Mouse (Mus musculus): ENCODE measurements around the gene Trip6. TPM values are rescaled to one million over a fixed set of nuclear protein-coding genes. Genes with fewer than 3 reads are reported as not detected.

Gene Trip6
- polyA plus RNA-seq (2017; shearing (Covaris generic)), result 1 to 10 TPM; 4.1 to 5.2 TPM

DNA sequence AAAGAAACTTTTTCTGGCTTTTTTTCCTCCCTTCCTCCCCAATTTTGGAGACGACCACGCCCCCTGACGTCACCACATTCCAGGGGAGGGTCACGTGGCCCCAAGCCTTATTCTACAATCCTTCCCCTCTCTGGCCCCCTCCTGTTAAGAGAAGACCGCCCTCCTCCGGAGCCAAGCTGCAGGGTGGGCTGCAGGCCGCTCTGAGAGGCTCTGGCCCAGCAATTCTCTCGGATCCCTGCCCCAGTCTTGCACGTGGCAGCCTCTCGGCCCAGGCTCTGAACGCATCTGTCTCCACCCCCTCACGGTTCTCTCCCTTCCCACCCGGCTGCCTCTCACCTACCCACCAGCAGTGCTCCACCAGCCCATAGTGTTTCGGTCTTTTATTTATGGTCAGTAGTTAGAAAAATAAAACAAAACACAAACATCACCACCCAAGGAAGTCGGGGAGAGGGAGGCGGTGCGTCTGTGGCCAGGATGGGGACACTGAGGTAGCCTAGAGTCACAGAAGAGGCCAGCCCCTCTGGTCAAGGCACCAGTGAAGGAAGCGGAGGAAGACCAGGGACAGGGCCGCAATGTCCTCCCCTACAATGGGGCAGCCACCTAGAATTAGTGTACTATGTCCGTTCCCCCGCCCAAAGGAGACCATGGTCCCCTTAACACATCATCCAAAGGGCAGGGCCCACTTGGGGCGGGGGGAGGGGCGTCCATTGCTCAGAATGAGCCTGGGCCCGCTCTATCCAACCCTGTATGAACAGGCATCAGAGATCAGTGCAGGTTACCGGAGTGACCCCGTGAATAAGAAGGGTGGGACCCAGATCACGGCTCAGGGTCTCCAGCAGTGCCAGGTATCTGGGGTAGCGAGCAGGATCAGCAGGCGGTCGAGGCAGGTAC is at the start of gene Trip6:
TSS of gene Trip6 (minus strand) at position 212 of the 891 bp plus-strand sequence.

DNA sequence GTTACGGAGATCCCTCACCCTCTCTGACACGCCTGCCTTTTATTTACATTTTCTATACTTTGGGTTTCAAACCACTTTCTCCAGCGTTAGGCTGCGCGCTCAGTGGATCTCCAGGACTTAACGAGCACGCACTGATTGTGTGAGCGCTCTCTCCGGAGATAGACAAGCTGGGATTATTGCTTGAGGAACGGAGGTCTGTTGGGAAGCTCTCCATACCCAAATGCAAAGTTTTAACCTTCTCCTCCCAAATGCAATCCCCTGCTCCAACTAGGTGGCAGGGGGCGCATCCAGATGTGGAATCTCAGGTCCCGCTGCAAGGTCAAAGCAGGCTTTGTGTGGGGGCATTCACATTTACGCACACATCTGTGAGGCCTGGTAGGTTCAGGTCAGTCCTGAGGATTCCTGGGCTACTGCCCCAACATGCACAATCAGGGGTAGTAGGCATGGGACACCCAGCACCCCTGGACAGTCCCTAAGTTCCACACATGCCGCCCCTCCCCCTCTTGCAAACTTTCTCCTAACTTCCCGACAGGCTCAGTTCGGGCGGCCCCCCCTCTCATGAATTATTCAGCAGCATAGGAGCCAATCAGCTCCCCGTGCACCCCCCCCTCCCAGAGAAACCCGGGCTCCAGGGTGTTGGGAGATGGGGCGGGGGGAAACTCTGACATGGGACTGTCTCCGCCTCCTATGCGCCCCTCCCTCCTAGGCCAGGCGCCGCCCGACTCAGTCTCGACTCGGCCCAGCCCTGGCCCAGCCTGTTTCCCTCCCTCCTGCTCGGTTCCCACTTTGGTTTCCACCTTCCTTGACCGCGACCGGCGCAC is 35.4 kb upstream of the Trip6 start, which contains the start of gene Ephb4:
TSS of gene Ephb4 (plus strand) at position 726 of the 821 bp plus-strand sequence.

DNA sequence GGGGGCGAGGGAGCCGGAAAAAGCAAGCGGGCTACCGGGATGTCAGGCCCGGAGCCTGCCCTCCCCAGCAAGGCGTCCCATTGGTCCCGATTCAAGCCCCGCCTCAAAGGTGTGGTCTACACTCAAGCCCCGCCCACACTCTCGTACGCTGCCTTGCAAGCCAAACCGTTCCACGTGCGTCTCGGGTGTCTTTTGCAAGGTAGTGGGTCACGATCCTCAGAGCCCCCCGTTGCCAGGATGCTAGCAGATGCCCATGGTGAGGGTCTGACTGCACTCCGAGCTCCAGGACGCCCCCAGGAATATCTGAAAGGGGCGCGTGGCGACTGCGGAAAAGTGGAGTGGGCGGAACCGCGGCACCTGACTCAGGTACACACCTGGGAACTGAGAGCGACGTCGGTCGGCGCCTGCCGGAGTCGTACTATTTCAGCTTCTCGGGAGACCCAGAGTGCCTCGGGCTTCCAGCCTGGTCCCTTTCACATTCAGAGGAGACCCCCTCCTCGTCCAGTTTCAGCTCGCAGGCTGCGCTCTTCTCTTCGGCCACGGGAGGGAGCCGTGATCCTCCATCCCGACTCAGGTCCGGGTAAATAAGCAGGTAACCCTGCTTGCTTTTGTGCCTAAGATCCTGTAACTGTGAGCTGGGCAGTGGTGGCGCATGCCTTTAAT is 19.4 kb upstream of the Trip6 start, which contains the start of gene Slc12a9:
TSS of gene Slc12a9 (minus strand) at position 86 of the 663 bp plus-strand sequence.

DNA sequence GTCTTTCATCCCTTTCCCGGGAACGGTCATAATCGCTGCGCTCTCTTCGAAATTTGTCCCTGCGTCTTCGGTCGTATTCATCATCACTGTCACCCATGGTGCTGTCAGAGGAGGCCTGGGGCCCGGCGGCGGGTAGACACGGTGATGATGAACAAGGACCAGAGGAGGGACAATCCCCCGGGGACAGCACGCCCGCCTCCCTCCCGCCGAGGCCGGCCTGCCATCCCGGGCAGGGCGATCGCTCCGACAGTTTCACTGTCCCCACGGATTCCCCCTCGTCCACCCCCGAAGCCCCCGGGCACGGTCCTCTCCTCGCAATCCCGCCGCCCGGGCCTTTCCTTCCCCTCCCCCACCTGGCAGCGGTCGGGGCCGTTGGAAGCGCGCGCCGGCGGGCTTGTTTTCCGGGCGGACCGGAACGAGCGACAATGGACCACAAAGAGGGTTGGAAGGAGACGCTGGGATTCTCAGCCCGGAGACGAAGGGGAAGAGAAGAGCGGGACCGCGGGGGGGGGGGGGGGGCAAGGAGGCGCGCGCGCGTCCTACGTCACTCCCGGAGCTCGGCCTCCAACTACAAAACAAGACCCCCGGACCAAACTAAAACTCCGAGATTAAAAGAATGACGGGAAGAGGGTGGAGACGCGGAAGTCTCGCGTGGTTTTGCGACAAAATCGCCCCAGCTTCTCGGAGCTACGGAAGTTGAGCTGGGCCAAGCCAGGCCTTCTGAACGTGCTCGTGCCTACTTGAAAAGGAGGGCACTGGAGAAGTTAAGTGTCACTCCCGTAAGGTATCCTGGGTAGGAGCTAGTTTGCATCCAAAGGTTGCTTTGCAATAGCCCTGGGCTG is 6.9 kb downstream of the Trip6 start, which contains the start of gene Srrt:
TSS of gene Srrt (minus strand) at position 604 of the 842 bp plus-strand sequence.

DNA sequence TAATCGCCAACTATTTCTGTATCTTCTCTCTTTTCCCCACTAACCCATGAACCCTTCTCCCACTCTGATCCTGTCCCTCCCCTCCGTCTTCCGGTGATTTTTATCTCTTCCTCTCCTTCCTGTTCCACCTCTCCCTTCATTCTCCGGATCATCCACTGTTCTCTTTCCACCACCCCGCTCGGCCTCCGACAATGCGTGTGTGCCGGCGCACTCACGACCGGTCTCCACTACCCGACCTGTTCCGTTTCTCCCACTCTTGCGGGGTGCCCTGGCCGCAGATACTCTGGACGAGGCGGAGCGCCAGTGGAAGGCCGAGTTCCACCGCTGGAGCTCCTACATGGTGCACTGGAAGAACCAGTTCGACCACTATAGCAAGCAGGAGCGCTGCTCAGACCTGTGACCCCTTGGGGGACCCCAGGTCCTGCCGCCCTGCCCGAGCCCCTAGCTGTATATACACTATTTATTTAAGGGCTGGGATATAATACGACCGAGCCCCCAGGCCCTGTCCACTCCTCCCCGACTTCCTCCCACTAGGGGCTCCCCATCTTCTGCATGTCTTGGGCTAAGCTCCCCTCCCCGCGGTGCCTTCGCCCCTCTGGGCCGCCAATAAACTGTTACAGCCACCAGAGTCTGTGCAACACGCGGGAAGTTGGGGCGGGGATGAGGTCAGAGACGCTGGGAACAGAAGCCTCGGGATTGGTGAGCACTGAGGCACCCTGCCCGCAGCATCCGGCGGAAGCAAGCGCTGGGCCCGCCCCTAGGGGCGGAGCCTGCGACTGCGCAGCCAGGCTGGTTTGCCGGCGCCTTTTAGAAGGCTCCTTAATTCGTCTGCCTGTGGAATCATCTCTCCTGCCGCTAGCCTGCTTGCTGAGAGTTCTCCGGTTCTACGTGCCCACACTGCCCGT is 20.1 kb downstream of the Trip6 start, which contains the start of gene Ufsp1:
TSS of gene Ufsp1 (plus strand) at position 791 of the 905 bp plus-strand sequence.

DNA sequence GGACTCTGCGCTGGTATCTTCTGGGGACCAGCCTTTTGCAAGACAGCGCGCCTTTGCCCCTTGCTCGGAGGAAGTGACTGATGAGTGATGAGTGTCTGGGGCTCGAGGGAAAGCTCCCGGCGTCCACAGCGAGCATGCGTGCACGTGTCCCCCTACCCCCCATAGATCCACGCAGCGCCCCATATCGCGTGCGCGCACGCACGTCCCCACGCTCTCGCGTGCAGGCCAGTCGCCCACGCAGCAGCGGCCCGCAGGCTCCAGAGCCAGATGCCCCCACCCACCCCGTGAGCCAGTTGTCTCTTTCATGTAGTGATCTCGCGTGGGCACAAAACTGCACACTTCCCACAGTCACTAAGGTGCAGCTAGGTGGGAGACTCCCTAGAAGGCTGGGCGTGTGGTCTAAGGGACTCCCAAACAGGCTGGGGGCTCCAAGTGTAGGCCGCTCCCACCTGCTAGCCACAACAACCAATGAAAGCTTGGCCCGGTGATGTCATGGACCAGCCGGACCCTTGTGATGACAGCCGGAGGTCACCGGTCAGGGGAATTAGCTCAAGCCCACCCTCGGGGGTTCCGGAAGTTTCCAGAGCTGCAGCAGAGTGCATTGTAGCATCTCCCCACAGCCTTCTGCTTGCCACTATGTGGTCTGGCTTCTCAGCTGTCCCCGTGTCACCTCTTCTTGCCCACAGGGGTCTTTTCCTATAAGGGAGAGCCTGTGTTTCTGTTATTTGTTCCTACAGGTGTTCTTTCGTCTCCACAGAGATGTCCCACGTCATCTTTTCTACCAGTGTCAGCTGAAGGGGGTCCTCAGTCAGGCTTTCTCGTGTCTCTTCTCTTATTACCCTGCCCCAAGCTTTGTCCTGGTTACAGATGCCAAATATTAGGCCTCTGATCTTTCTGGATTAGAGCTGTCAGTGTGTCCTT is 26.9 kb downstream of the Trip6 start, which contains the start of gene Ache:
TSS of gene Ache (plus strand) at position 488 of the 921 bp plus-strand sequence.

Other genes with a start within 250 kb of the Trip6 start
- 1 to 10 TPM in 1 of 2 experiments, under 1 TPM in 1; 0.14 to 1.6 TPM for gene Serpine1, start 242.1 kb downstream of the Trip6 start, polyA plus RNA-seq (2017; shearing (Covaris generic))
- 10 to 100 TPM; 11.7 to 16.4 TPM for gene Trim56, start 198.2 kb downstream of the Trip6 start, polyA plus RNA-seq (2017; shearing (Covaris generic))
- under 1 TPM in 1 of 2 experiments, not detected in 1; 0.93 TPM for gene Muc3, start 165.1 kb downstream of the Trip6 start, polyA plus RNA-seq (2017; shearing (Covaris generic))
- 1 to 10 TPM; 1.5 to 1.9 TPM for gene Muc3a, start 102.0 kb downstream of the Trip6 start, polyA plus RNA-seq (2017; shearing (Covaris generic))
- under 1 TPM; 0.13 to 0.20 TPM for gene Ache, start 26.9 kb downstream of the Trip6 start, polyA plus RNA-seq (2017; shearing (Covaris generic))
- 1 to 10 TPM in 1 of 2 experiments, under 1 TPM in 1; 0.55 to 2.6 TPM for gene Ufsp1, start 19.8 kb downstream of the Trip6 start, polyA plus RNA-seq (2017; shearing (Covaris generic))
- gene Srrt, start 6.7 kb downstream of the Trip6 start, polyA plus RNA-seq (2017; shearing (Covaris generic)), result 100 to 1,000 TPM; 111 to 126 TPM
- gene Slc12a9, start 19.2 kb upstream of the Trip6 start, polyA plus RNA-seq (2017; shearing (Covaris generic)), result 10 to 100 TPM; 19.0 to 24.9 TPM
- gene Ephb4, start 35.7 kb upstream of the Trip6 start, polyA plus RNA-seq (2017; shearing (Covaris generic)), result under 1 TPM; 0.14 to 0.64 TPM
- 1 to 10 TPM; 1.1 to 4.1 TPM for gene Zan, start 162.7 kb upstream of the Trip6 start, polyA plus RNA-seq (2017; shearing (Covaris generic))
- 10 to 100 TPM; 35.2 to 41.1 TPM for gene Pop7, start 188.1 kb upstream of the Trip6 start, polyA plus RNA-seq (2017; shearing (Covaris generic))
- gene Gigyf1, start 204.1 kb upstream of the Trip6 start, polyA plus RNA-seq (2017; shearing (Covaris generic)), result 10 to 100 TPM; 10.9 to 13.1 TPM
- under 1 TPM in 1 of 2 experiments, not detected in 1; 0.82 TPM for gene Epo, start 218.8 kb upstream of the Trip6 start, polyA plus RNA-seq (2017; shearing (Covaris generic))
- 100 to 1,000 TPM; 293 to 297 TPM for gene Gnb2, start 219.1 kb upstream of the Trip6 start, polyA plus RNA-seq (2017; shearing (Covaris generic))
- gene Actl6b, start 239.1 kb upstream of the Trip6 start, polyA plus RNA-seq (2017; shearing (Covaris generic)), result under 1 TPM in 1 of 2 experiments, not detected in 1; 0.76 TPM